Mouse (Mus musculus) cortical plate, adult 2 months (tissue): ENCODE measurements around the gene Tnfaip8l2.

ENCODE experiments used
- CTCF ChIP-seq: fragments of 200-500 bp; IDR thresholded peaks from 2 replicates; pipeline ENCODE4 v1.5.1; 2011; ENCODE audit warnings: mild to moderate bottlenecking, control low read depth, low read length; ENCODE audit not compliant: insufficient read depth; ENCODE audit errors: extremely low read depth
- POLR2A ChIP-seq: fragments of 200-500 bp; IDR thresholded peaks from 2 replicates; pipeline ENCODE4 v1.6.1; 2011; ENCODE audit warnings: mild to moderate bottlenecking, low read length, control low read depth; ENCODE audit not compliant: insufficient read depth; ENCODE audit errors: extremely low read depth

- TF ChIP-seq CTCF (no peak), POLR2A (no peak)
Observed at GRCm38 (mm10) chr3:95136336-95136735, 5.8 kb downstream of the Tnfaip8l2 start.
